In genomic region chr17:77624103-77624502, GRCm38 (mm10) we compare ENCODE assay signal across 31 mouse cellular contexts.
"Had no signal": no experiment of that assay in that cellular context is flagged by ENCODE, and none has a peak within 500 bp of the region (broad histone marks: within the 10 kb centered on the region; RNA-seq: fewer than 3 reads in every experiment).

No protein-coding gene starts in this region.

- H3K4me2 ChIP-seq: limb, embryonic 12.5 days; limb, embryonic 13.5 days; limb, embryonic 15.5 days; liver, embryonic 11.5 days; liver, embryonic 12.5 days; liver, embryonic 13.5 days; liver, embryonic 15.5 days; lung, embryonic 14.5 days; lung, embryonic 15.5 days; midbrain, embryonic 11.5 days; midbrain, embryonic 12.5 days; midbrain, embryonic 13.5 days; midbrain, embryonic 15.5 days had no signal

- H3K9me3 ChIP-seq: limb, embryonic 10.5 days; limb, embryonic 15.5 days; liver, embryonic 12.5 days; liver, embryonic 15.5 days; lung, embryonic 15.5 days; midbrain, embryonic 15.5 days had no signal

- DNase-seq: left cerebral cortex, postnatal 4 days; liver; liver, embryonic 13.5 days; liver, postnatal 0 days; lung, adult 18-20 months; lung, adult 2 months; lung, embryonic 14.5 days; lung, postnatal 10 days; lung, postnatal 14 days; lung, postnatal 36 days; lung, postnatal 4 days; midbrain, embryonic 14.5 days had no signal

- ATAC-seq: liver, embryonic 12.5 days; liver, postnatal 0 days; lung, postnatal 0 days; midbrain, embryonic 13.5 days; midbrain, embryonic 15.5 days; midbrain, embryonic 16.5 days had no signal

- H3K9ac ChIP-seq: limb, embryonic 12.5 days; limb, embryonic 13.5 days; limb, embryonic 15.5 days; liver, embryonic 12.5 days; liver, embryonic 13.5 days; liver, embryonic 14.5 days; liver, embryonic 15.5 days; liver, postnatal 0 days; lung, embryonic 14.5 days; lung, embryonic 15.5 days; midbrain, embryonic 12.5 days; midbrain, embryonic 13.5 days; midbrain, embryonic 15.5 days had no signal

- H3K27me3 ChIP-seq: limb, embryonic 12.5 days; limb, embryonic 13.5 days; limb, embryonic 15.5 days; liver, embryonic 12.5 days; liver, embryonic 13.5 days; liver, embryonic 15.5 days; lung, embryonic 15.5 days; megakaryocyte, embryonic 14.5 days; midbrain, embryonic 12.5 days; midbrain, embryonic 13.5 days; midbrain, embryonic 15.5 days had no signal

- H3K36me3 ChIP-seq: limb, embryonic 10.5 days; limb, embryonic 12.5 days; limb, embryonic 13.5 days; limb, embryonic 15.5 days; liver, embryonic 12.5 days; liver, embryonic 13.5 days; liver, embryonic 15.5 days; lung, embryonic 15.5 days; midbrain, embryonic 10.5 days; midbrain, embryonic 12.5 days; midbrain, embryonic 13.5 days; midbrain, embryonic 15.5 days had no signal

- H3K27ac ChIP-seq: limb, embryonic 10.5 days; limb, embryonic 12.5 days; limb, embryonic 13.5 days; limb, embryonic 15.5 days; liver, embryonic 12.5 days; liver, embryonic 13.5 days; liver, embryonic 14.5 days; liver, embryonic 15.5 days; lung, embryonic 15.5 days; macrophage; midbrain, embryonic 10.5 days; midbrain, embryonic 12.5 days; midbrain, embryonic 13.5 days; midbrain, embryonic 15.5 days had no signal

- H3K4me3 ChIP-seq: limb, embryonic 10.5 days; limb, embryonic 12.5 days; limb, embryonic 13.5 days; limb, embryonic 15.5 days; liver, embryonic 12.5 days; liver, embryonic 13.5 days; liver, embryonic 15.5 days; lung, embryonic 15.5 days; megakaryocyte, embryonic 14.5 days; midbrain, embryonic 10.5 days; midbrain, embryonic 12.5 days; midbrain, embryonic 13.5 days; midbrain, embryonic 15.5 days; myocyte had no signal

- H3K4me1 ChIP-seq: limb, embryonic 10.5 days; limb, embryonic 12.5 days; limb, embryonic 13.5 days; limb, embryonic 15.5 days; liver, embryonic 12.5 days; liver, embryonic 13.5 days; liver, embryonic 15.5 days; lung, embryonic 15.5 days; megakaryocyte, embryonic 14.5 days; midbrain, embryonic 10.5 days; midbrain, embryonic 12.5 days; midbrain, embryonic 13.5 days; midbrain, embryonic 15.5 days had no signal
